Mouse (Mus musculus) heart, postnatal 4 days (tissue): ENCODE measurements around the gene Gm31371. TPM values are rescaled to one million over a fixed set of nuclear protein-coding genes. Genes with fewer than 3 reads are reported as not detected.
"Not testable (repeated sequence)": the region's sequence is repeated elsewhere in the genome, so short reads cannot be mapped to it uniquely, and the experiment has no call there.

Source experiments
- DNase-seq: peaks from one replicate; pipeline ENCODE4 v3.0.0; 2021
- total RNA-seq, 2 experiments: library from RNA; stranded (reverse); gene quantifications; 2 replicates each; pipeline ENCODE4 v1.2.3; 2021

Gm31371 gene
- total RNA-seq = under 1 TPM; 0.14 to 0.38 TPM

GRCm38 (mm10) chr8:19903092-19903491 is at the start of gene Gm31371:
Gene Gm31371, plus strand, starts transcription at chr8:19903392.
- not testable (repeated sequence) for DNase-seq

GRCm38 (mm10) chr8:19906425-19907055 is 3.3 kb downstream of the Gm31371 start:
- not testable (repeated sequence) for DNase-seq

- peak; percentile 5 for DNase-seq
Observed at GRCm38 (mm10) chr8:19908841-19909321, 5.7 kb downstream of the Gm31371 start.

GRCm38 (mm10) chr8:19919086-19919485 is 15.9 kb downstream of the Gm31371 start:
- not testable (repeated sequence) for DNase-seq

- peak; percentile 10 for DNase-seq
Observed at GRCm38 (mm10) chr8:19934274-19934673, 31.1 kb downstream of the Gm31371 start.

- peak; percentile 4 for DNase-seq
Observed at GRCm38 (mm10) chr8:19935541-19936030, 32.4 kb downstream of the Gm31371 start.

- DNase-seq = no peak
Observed at GRCm38 (mm10) chr8:19960935-19961334, 57.7 kb downstream of the Gm31371 start.

- DNase-seq = peak; percentile 11
Observed at GRCm38 (mm10) chr8:19963766-19964165, 60.6 kb downstream of the Gm31371 start.

GRCm38 (mm10) chr8:19968151-19968550 is 65.0 kb downstream of the Gm31371 start:
- DNase-seq = peak; percentile 18

GRCm38 (mm10) chr8:19975237-19975636 is 72.0 kb downstream of the Gm31371 start:
- DNase-seq = not testable (repeated sequence)

Other genes starting within 250 kb of the Gm31371 start
- not detected for gene 4930467E23Rik, start 173.8 kb upstream of the Gm31371 start, total RNA-seq